Mouse (Mus musculus) retina, postnatal 1 day (tissue): ENCODE results near the gene Krtap5-3.
"Not testable (repeated sequence)": the region's sequence is repeated elsewhere in the genome, so short reads cannot be mapped to it uniquely, and the experiment has no call there.

ENCODE experiments used
- DNase-seq: peaks from one replicate; pipeline ENCODE4 v3.0.0-alpha.2; 2012

The Krtap5-3 gene

GRCm38 (mm10) chr7:142201064-142201463, at the start of gene Krtap5-3:
Gene Krtap5-3, plus strand, starts transcription at chr7:142201364.
- DNase-seq = no peak

GRCm38 (mm10) chr7:142152191-142152590, 49.0 kb upstream of the Krtap5-3 start:
- DNase-seq = no peak

- DNase-seq = no peak
Observed at GRCm38 (mm10) chr7:142155308-142155707, 45.9 kb upstream of the Krtap5-3 start.

GRCm38 (mm10) chr7:142157013-142157412, 44.2 kb upstream of the Krtap5-3 start, which contains the start of gene Gm29735:
Gene Gm29735, minus strand, starts transcription at chr7:142157113.
- DNase-seq = not testable (repeated sequence)

GRCm38 (mm10) chr7:142159366-142159765, 41.8 kb upstream of the Krtap5-3 start:
- DNase-seq = no peak

GRCm38 (mm10) chr7:142165639-142166038, 35.5 kb upstream of the Krtap5-3 start, which contains the start of gene Gm4553:
Gene Gm4553, minus strand, starts transcription at chr7:142165739.
- not testable (repeated sequence) for DNase-seq

- DNase-seq = peak; percentile 42
Observed at GRCm38 (mm10) chr7:142169836-142170235, 31.3 kb upstream of the Krtap5-3 start.

GRCm38 (mm10) chr7:142175905-142176304, 25.3 kb upstream of the Krtap5-3 start, which contains the start of gene Krtap5-2:
Gene Krtap5-2, minus strand, starts transcription at chr7:142176005.
- not testable (repeated sequence) for DNase-seq

GRCm38 (mm10) chr7:142178685-142179084, 22.5 kb upstream of the Krtap5-3 start:
- DNase-seq = no peak

- no peak for DNase-seq
Observed at GRCm38 (mm10) chr7:142181021-142181420, 20.1 kb upstream of the Krtap5-3 start.

GRCm38 (mm10) chr7:142188156-142188555, 13.0 kb upstream of the Krtap5-3 start:
- no peak for DNase-seq

- DNase-seq = no peak
Observed at GRCm38 (mm10) chr7:142190289-142190688, 10.9 kb upstream of the Krtap5-3 start, which contains the start of gene Gm10153. Gene Gm10153, minus strand, starts transcription at chr7:142190389.

- DNase-seq = no peak
Observed at GRCm38 (mm10) chr7:142198748-142199147, 2.4 kb upstream of the Krtap5-3 start.

- DNase-seq = no peak
Observed at GRCm38 (mm10) chr7:142205488-142205887, 4.3 kb downstream of the Krtap5-3 start.

GRCm38 (mm10) chr7:142206891-142207290, 5.7 kb downstream of the Krtap5-3 start:
- DNase-seq = not testable (repeated sequence)

GRCm38 (mm10) chr7:142211559-142211958, 10.4 kb downstream of the Krtap5-3 start, which contains the start of gene Gm7579:
Gene Gm7579, plus strand, starts transcription at chr7:142211859.
- DNase-seq = no peak

- DNase-seq = not testable (repeated sequence)
Observed at GRCm38 (mm10) chr7:142212136-142212535, 11.0 kb downstream of the Krtap5-3 start.

GRCm38 (mm10) chr7:142224518-142224917, 23.4 kb downstream of the Krtap5-3 start:
- peak; percentile 6 for DNase-seq

GRCm38 (mm10) chr7:142229871-142230270, 28.7 kb downstream of the Krtap5-3 start, which contains the start of gene Krtap5-5:
Gene Krtap5-5, minus strand, starts transcription at chr7:142229971.
- not testable (repeated sequence) for DNase-seq

- no peak for DNase-seq
Observed at GRCm38 (mm10) chr7:142231540-142231939, 30.4 kb downstream of the Krtap5-3 start.

GRCm38 (mm10) chr7:142240978-142241377, 39.8 kb downstream of the Krtap5-3 start, which contains the start of gene Gm40460:
Gene Gm40460, minus strand, starts transcription at chr7:142241078.
- DNase-seq = no peak

- DNase-seq = peak; percentile 68
Observed at GRCm38 (mm10) chr7:142249824-142250223, 48.7 kb downstream of the Krtap5-3 start.
